Mouse (Mus musculus): Measurements from ENCODE around the gene Tmem235. TPM values are rescaled to one million over a fixed set of nuclear protein-coding genes. Genes with fewer than 3 reads are reported as not detected.
A peak's percentile ranks its signal among the peaks of the same experiment; 100 is the strongest.

Gene Tmem235
- polyA plus RNA-seq, 1 experiment from 2014 or later: not detected

GRCm38 (mm10) chr11:117881787-117882186 is 21.2 kb downstream of the Tmem235 start:
- ATAC-seq (ENCODE audit: insufficient number of reproducible peaks, insufficient read depth, low FRiP score, low TSS enrichment, low read depth): no peak
- Histone ChIP-seq H3K27me3 (peaks cover 6% of the 10 kb centered on the region; the same call in 1 of the 2 replicates), H3K27ac (no peak overlapping the region), H3K4me3 (replicated peaks) (no peak overlapping the region), H3K4me1 (replicated peaks) (peaks cover 47% of the 10 kb centered on the region), H3K4me2 (no peak overlapping the region), H3K9ac (replicated peaks) (peak overlapping the region; percentile 13; the same call in 1 of the 2 replicates), H3K9me3 (no peaks in the 10 kb centered on the region), H3K36me3 (no peaks in the 10 kb centered on the region)
- 12% methylated on average over 8 of the region's 8 CpGs for WGBS

- Histone ChIP-seq H3K9me3 (no peaks in the 10 kb centered on the region), H3K36me3 (no peaks in the 10 kb centered on the region), H3K27ac (no peak overlapping the region), H3K4me3 (replicated peaks) (no peak overlapping the region), H3K4me1 (replicated peaks) (peaks cover 47% of the 10 kb centered on the region), H3K27me3 (peaks cover 6% of the 10 kb centered on the region; the same call in 1 of the 2 replicates), H3K9ac (replicated peaks) (peak overlapping the region; percentile 13; the same call in 1 of the 2 replicates), H3K4me2 (no peak overlapping the region)
- no peak for ATAC-seq (ENCODE audit: insufficient number of reproducible peaks, insufficient read depth, low FRiP score, low TSS enrichment, low read depth)
- 88% methylated on average over 1 of the region's 1 CpGs for WGBS
Observed at GRCm38 (mm10) chr11:117882208-117882607, 21.7 kb downstream of the Tmem235 start.

- Histone ChIP-seq H3K4me2 (no peak overlapping the region), H3K4me3 (replicated peaks) (no peak overlapping the region), H3K9me3 (no peaks in the 10 kb centered on the region), H3K27ac (no peak overlapping the region), H3K4me1 (replicated peaks) (peaks cover 62% of the 10 kb centered on the region), H3K9ac (replicated peaks) (no peak overlapping the region), H3K27me3 (peaks cover 10% of the 10 kb centered on the region), H3K36me3 (no peaks in the 10 kb centered on the region)
- WGBS: 41% methylated on average over 5 of the region's 5 CpGs
- no peak for ATAC-seq (ENCODE audit: insufficient number of reproducible peaks, insufficient read depth, low FRiP score, low TSS enrichment, low read depth)
Observed at GRCm38 (mm10) chr11:117886000-117886399, 25.4 kb downstream of the Tmem235 start.

- Histone ChIP-seq H3K9ac (replicated peaks) (peak overlapping the region; percentile 55), H3K36me3 (no peaks in the 10 kb centered on the region), H3K27ac (peak overlapping the region; percentile 91; the same call in 1 of the 2 replicates), H3K27me3 (peaks cover 13% of the 10 kb centered on the region), H3K4me2 (peak overlapping the region; percentile 73), H3K4me3 (replicated peaks) (peak overlapping the region; percentile 34), H3K4me1 (replicated peaks) (peaks cover 49% of the 10 kb centered on the region), H3K9me3 (no peaks in the 10 kb centered on the region)
- no peak for ATAC-seq (ENCODE audit: insufficient number of reproducible peaks, insufficient read depth, low FRiP score, low TSS enrichment, low read depth)
- WGBS: 7% methylated on average over 20 of the region's 20 CpGs
Observed at GRCm38 (mm10) chr11:117888168-117888852, 27.8 kb downstream of the Tmem235 start.

- ATAC-seq (ENCODE audit: insufficient number of reproducible peaks, insufficient read depth, low FRiP score, low TSS enrichment, low read depth): peak; percentile 62
- Histone ChIP-seq H3K4me1 (replicated peaks) (peaks cover 41% of the 10 kb centered on the region), H3K27me3 (peaks cover 13% of the 10 kb centered on the region), H3K36me3 (no peaks in the 10 kb centered on the region), H3K9me3 (no peaks in the 10 kb centered on the region), H3K4me2 (peak overlapping the region; percentile 73), H3K9ac (replicated peaks) (peak overlapping the region; percentile 55), H3K27ac (peak overlapping the region; percentile 91), H3K4me3 (replicated peaks) (peak overlapping the region; percentile 34)
- 3% methylated on average over 33 of the region's 33 CpGs for WGBS
Observed at GRCm38 (mm10) chr11:117888853-117889822, 28.6 kb downstream of the Tmem235 start.

GRCm38 (mm10) chr11:117889887-117890340 is 29.4 kb downstream of the Tmem235 start:
- Histone ChIP-seq H3K27me3 (peaks cover 13% of the 10 kb centered on the region), H3K9me3 (no peaks in the 10 kb centered on the region), H3K9ac (replicated peaks) (peak overlapping the region; percentile 55), H3K36me3 (no peaks in the 10 kb centered on the region), H3K4me3 (replicated peaks) (peak overlapping the region; percentile 34), H3K4me1 (replicated peaks) (peaks cover 40% of the 10 kb centered on the region), H3K27ac (peak overlapping the region; percentile 91), H3K4me2 (peak overlapping the region; percentile 73)
- WGBS: 7% methylated on average over 11 of the region's 11 CpGs
- ATAC-seq (ENCODE audit: insufficient number of reproducible peaks, insufficient read depth, low FRiP score, low TSS enrichment, low read depth): 0 out of 2 replicates have a peak, but pooled peaks have one; percentile 36

GRCm38 (mm10) chr11:117890519-117891282 is 30.1 kb downstream of the Tmem235 start:
- Histone ChIP-seq H3K27ac (peak overlapping the region; percentile 91), H3K9ac (replicated peaks) (peak overlapping the region; percentile 55; the same call in 1 of the 2 replicates), H3K9me3 (no peaks in the 10 kb centered on the region), H3K4me2 (peak overlapping the region; percentile 73), H3K4me1 (replicated peaks) (peaks cover 39% of the 10 kb centered on the region), H3K27me3 (peaks cover 13% of the 10 kb centered on the region), H3K36me3 (no peaks in the 10 kb centered on the region), H3K4me3 (replicated peaks) (peak overlapping the region; percentile 34; the same call in 1 of the 2 replicates)
- ATAC-seq (ENCODE audit: insufficient number of reproducible peaks, insufficient read depth, low FRiP score, low TSS enrichment, low read depth): no peak
- WGBS: 20% methylated on average over 13 of the region's 13 CpGs

- no peak overlapping the region for H3K4me3 ChIP-seq (replicated peaks)
- peaks cover 34% of the 10 kb centered on the region for H3K4me1 ChIP-seq (replicated peaks)
- no peaks in the 10 kb centered on the region for H3K36me3 ChIP-seq
- no peaks in the 10 kb centered on the region for H3K9me3 ChIP-seq
- 92% methylated on average over 19 of the region's 19 CpGs for WGBS
- H3K27ac ChIP-seq: no peak overlapping the region
- H3K4me2 ChIP-seq: no peak overlapping the region
- no peak overlapping the region for H3K9ac ChIP-seq (replicated peaks)
- no peak for ATAC-seq (ENCODE audit: insufficient number of reproducible peaks, insufficient read depth, low FRiP score, low TSS enrichment, low read depth)
- H3K27me3 ChIP-seq: peaks cover 7% of the 10 kb centered on the region
Observed at GRCm38 (mm10) chr11:117891581-117892175, 31.1 kb downstream of the Tmem235 start.

- Histone ChIP-seq H3K4me1 (replicated peaks) (peaks cover 34% of the 10 kb centered on the region), H3K4me2 (no peak overlapping the region), H3K36me3 (no peaks in the 10 kb centered on the region), H3K9me3 (no peaks in the 10 kb centered on the region), H3K9ac (replicated peaks) (no peak overlapping the region), H3K27ac (no peak overlapping the region), H3K27me3 (peaks cover 7% of the 10 kb centered on the region; the same call in 1 of the 2 replicates), H3K4me3 (replicated peaks) (no peak overlapping the region)
- 40% methylated on average over 6 of the region's 6 CpGs for WGBS
- no peak for ATAC-seq (ENCODE audit: insufficient number of reproducible peaks, insufficient read depth, low FRiP score, low TSS enrichment, low read depth)
Observed at GRCm38 (mm10) chr11:117892199-117892598, 31.6 kb downstream of the Tmem235 start.

- Histone ChIP-seq H3K9ac (replicated peaks) (no peak overlapping the region), H3K4me3 (replicated peaks) (no peak overlapping the region), H3K36me3 (no peaks in the 10 kb centered on the region), H3K4me2 (no peak overlapping the region), H3K4me1 (replicated peaks) (peaks cover 16% of the 10 kb centered on the region), H3K9me3 (no peaks in the 10 kb centered on the region), H3K27ac (no peak overlapping the region), H3K27me3 (0 out of 2 replicates have a peak, but pooled peaks cover 3% of the 10 kb centered on the region)
- ATAC-seq (ENCODE audit: insufficient number of reproducible peaks, insufficient read depth, low FRiP score, low TSS enrichment, low read depth): no peak
- WGBS: 53% methylated on average over 10 of the region's 10 CpGs
Observed at GRCm38 (mm10) chr11:117894676-117895075, 34.1 kb downstream of the Tmem235 start.

Data from limb, embryonic 12.5 days (tissue).